Comparison of ENCODE assay signal across 8 mouse cellular contexts in the genomic region with DNA sequence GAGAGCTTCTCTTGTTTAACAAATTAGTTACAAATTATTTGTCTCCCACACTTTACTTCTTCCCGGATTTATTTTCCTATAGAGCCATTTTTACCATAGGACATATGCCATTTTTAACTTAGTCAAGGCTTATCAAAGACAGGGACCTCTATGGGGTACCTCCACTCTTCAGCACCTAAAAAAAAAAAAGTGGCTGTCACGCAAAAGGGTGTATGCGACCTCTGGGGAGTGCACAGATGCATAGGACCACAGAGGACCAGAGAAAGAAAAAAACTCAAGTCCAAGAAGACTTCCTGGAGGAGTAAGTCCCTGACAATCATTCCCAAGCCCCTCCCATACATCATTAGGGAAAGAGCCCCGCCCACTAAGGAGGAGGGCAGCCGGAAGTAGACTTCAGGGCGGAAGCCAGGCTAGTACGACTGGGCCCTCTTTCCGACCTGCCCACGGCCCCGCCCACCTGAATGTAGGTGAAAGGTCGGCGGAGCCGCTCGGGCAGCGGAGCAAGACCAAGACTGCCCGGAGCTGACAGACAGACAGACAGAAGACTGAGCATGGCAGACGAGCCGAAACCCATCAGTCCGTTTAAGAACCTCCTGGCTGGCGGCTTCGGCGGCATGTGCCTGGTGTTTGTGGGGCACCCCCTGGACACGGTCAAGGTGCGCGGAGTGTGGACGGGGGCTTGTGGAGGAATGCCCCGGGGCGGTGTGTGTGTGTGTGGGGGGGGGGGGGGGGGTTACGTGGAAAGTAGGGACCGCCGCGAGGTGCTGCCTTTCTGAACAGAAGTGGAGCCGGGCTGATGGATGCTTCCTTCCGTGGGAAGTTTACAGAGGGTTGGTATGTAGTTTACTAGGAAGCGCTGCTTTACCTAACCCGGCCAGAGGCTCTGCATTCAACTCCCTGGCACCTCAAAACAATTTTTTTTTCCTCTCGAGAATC. TPM values are rescaled to one million over a fixed set of nuclear protein-coding genes. Genes with fewer than 3 reads are reported as not detected.
DNase-seq lines count a peak whose midpoint lies in the region; ATAC-seq and TF ChIP-seq lines count a peak whose summit lies in the region.

TSS of gene Slc25a20 (plus strand) at position 412 of the 936 bp plus-strand sequence.

- ATAC-seq in Patski = peak; percentile 87
- peak; percentile 85 for ATAC-seq in hindbrain, embryonic 14.5 days (ENCODE audit: low FRiP score)

- no peaks in the 10 kb centered on the region for H3K9me3 ChIP-seq in hindbrain, embryonic 14.5 days (ENCODE audit: control insufficient read depth, low read length)

- peak within 1 kb of the TSS; percentile 68 for H3K4me3 ChIP-seq in hindbrain, embryonic 14.5 days (replicated peaks; ENCODE audit: low read length)

- POLR2A ChIA-PET in Patski (lab: Charles Lee) = no interaction called here

- TF ChIP-seq CTCF in Patski (IDR thresholded peaks at IDR 0.05) = no peak

- H3K4me1 ChIP-seq in hindbrain, embryonic 14.5 days (replicated peaks; ENCODE audit: control insufficient read depth, insufficient read depth, low read length) = peaks cover 10% of the 10 kb centered on the region

- H3K9ac ChIP-seq in hindbrain, embryonic 14.5 days = peak within 1 kb of the TSS; percentile 67

- CTCF ChIA-PET in Patski (lab: Charles Lee) = no interaction called here

- H3K27ac ChIP-seq in hindbrain, embryonic 14.5 days = no peak within 1 kb of the TSS

- H3K4me2 ChIP-seq in hindbrain, embryonic 14.5 days (replicated peaks) = peak within 1 kb of the TSS; percentile 70

- peaks cover 5% of the 10 kb centered on the region; the same call in 1 of the 2 replicates for H3K36me3 ChIP-seq in hindbrain, embryonic 14.5 days (replicated peaks; ENCODE audit: control insufficient read depth, insufficient read depth)

- DNase-seq in Patski (ENCODE audit: low read depth, low spot score) = no peak
- peak; percentile 61 to 83 for DNase-seq in cerebellum, postnatal 25 days
- peak; percentile 19 to 25 for DNase-seq in frontal cortex, postnatal 25 days (ENCODE audit: low spot score in 2 of 2)
- DNase-seq in hindbrain, embryonic 14.5 days (ENCODE audit: low spot score) = peak; percentile 71
- peak; percentile 66 for DNase-seq in left cerebral cortex, adult 11 months (ENCODE audit: low spot score)
- DNase-seq in lung, postnatal 4 days = peak; percentile 89 to 91
- peak; percentile 76 for DNase-seq in retina, postnatal 7 days (ENCODE audit: low read depth, low spot score)
- peak; percentile 59 for DNase-seq in urinary bladder, adult 2 months (ENCODE audit: low spot score)

- 3% methylated on average over 31 of the region's 37 CpGs for WGBS in hindbrain, embryonic 14.5 days

- no peaks in the 10 kb centered on the region for H3K27me3 ChIP-seq in Patski
- no peaks in the 10 kb centered on the region for H3K27me3 ChIP-seq in hindbrain, embryonic 14.5 days (ENCODE audit: control insufficient read depth, insufficient read depth, low read length)

- in situ Hi-C loops in Patski (cut with MboI; ENCODE audit: low pct_unique_long_range_greater_than_20kb) = no loop called here

RNA-seq across cellular contexts. Expression of gene Slc25a20, which starts in this region (rescaled TPM):
- polyA plus RNA-seq in Patski (2021) = 48.1 TPM
- 25.6 and 31.4 TPM in 2 replicates for polyA plus RNA-seq in hindbrain, embryonic 14.5 days (2014; fragmentation: Nextera tagmentation; extraction: Ambion mirVana)
- 28.1 and 29.4 TPM in 2 replicates for polyA plus RNA-seq in urinary bladder, adult 2 months (2012; rRNA removed)
